In the genomic region with DNA sequence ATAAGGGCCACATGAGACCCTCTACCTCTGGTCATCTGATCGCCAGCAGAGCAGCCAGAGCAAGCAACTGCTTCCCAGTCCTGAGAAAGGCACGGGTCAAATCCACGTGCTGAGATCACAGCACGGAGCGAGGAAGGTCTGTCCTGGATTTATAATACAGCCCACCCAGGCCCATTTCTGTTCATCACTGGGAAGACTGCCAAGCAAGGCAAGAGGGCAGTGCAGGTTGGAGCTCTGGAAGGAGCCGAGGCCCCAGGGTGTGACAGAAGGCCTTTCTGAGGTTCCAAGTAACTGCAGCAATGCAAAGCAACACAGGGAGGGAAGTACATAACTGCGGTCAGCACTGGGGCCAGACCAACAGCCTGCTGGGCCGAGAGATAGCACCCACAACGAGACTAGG, we compare ENCODE assay signal across 18 mouse cellular contexts. TPM values are rescaled to one million over a fixed set of nuclear protein-coding genes. Genes with fewer than 3 reads are reported as not detected.
"Had no signal": no experiment of that assay in that cellular context is flagged by ENCODE, and none has a peak within 500 bp of the region (broad histone marks: within the 10 kb centered on the region; RNA-seq: fewer than 3 reads in every experiment).

No protein-coding gene starts in this region.

- H3K4me1 ChIP-seq: lung, embryonic 15.5 days; neural tube, embryonic 12.5 days; stomach, embryonic 15.5 days had no signal

- H3K9me3 ChIP-seq: lung, embryonic 15.5 days; megakaryocyte, embryonic 14.5 days; neural tube, embryonic 12.5 days; stomach, embryonic 15.5 days had no signal

- H3K4me3 ChIP-seq: lung, embryonic 15.5 days; megakaryocyte, embryonic 14.5 days; neural tube, embryonic 12.5 days; stomach, embryonic 15.5 days had no signal

- DNase-seq: liver, postnatal 0 days; lung, adult 2 months; lung, postnatal 14 days; lung, postnatal 36 days; midbrain, embryonic 14.5 days; right cerebral cortex, postnatal 14 days; thymus, adult 2 months; thymus, postnatal 25 days; thymus, postnatal 4 days had no signal

- H3K27ac ChIP-seq: lung, embryonic 15.5 days; macrophage; neural tube, embryonic 12.5 days; stomach, embryonic 15.5 days; stomach, postnatal 0 days had no signal

- ATAC-seq: lung, postnatal 0 days had no signal

- H3K4me2 ChIP-seq: lung, embryonic 15.5 days; midbrain, embryonic 11.5 days; neural tube, embryonic 12.5 days; stomach, embryonic 15.5 days had no signal

- H3K9ac ChIP-seq: liver, postnatal 0 days; lung, embryonic 15.5 days; neural tube, embryonic 12.5 days; stomach, embryonic 15.5 days had no signal

- H3K27me3 ChIP-seq: lung, embryonic 15.5 days; megakaryocyte, embryonic 14.5 days; neural tube, embryonic 12.5 days; stomach, embryonic 15.5 days had no signal

RNA-seq across cellular contexts. Expression of a gene that starts 9.0 kb away (rescaled TPM):
- polyA plus RNA-seq: liver, postnatal 0 days; lung, embryonic 15.5 days; lung, postnatal 0 days; macrophage; midbrain, embryonic 11.5 days; midbrain, embryonic 14.5 days; neural tube, embryonic 12.5 days; neural tube, embryonic 14.5 days; stomach, embryonic 15.5 days; stomach, postnatal 0 days had no signal
